Mouse (Mus musculus) CD4-positive helper T cell, adult 2 months (primary cell): ENCODE results near the gene Cacng1.

Experiments
- DNase-seq: peaks from one replicate; pipeline ENCODE4 v3.0.0-alpha.2; 2012; ENCODE audit warnings: low read depth, missing footprints, low spot score

Cacng1 gene

DNA sequence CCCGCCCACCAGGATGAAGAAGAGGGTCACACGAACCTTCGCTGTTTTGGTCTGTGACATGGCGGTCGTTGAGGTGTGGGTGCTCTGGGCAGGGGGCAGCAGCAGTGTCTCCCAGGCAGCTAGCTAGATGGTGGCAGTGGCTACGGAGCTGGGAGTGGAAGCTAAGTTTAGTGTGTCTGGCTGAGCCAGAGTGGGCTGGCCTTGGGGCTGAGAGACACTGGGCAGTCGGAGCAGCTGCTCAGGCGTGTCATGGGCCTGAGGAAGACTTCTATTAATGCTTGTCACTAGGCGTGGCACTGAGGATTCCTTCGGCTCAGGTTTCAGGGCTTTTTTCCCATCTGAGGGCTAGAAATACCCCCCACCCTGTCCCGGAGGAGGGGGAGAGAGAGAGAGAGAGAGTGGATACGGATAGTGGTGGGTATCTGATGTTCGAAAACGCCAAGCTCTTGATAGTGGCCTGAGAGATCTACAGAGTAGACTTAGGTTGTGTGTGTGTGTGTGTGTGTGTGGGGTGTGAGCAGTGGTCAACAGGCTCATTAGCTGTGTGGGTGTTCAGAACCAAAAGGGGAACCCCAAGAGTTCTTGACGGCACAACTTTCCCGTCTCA lies at the start of gene Cacng1:
Gene Cacng1, minus strand, starts transcription at position 191 of the 607 bp plus-strand sequence.
- DNase-seq, result no peak

DNA sequence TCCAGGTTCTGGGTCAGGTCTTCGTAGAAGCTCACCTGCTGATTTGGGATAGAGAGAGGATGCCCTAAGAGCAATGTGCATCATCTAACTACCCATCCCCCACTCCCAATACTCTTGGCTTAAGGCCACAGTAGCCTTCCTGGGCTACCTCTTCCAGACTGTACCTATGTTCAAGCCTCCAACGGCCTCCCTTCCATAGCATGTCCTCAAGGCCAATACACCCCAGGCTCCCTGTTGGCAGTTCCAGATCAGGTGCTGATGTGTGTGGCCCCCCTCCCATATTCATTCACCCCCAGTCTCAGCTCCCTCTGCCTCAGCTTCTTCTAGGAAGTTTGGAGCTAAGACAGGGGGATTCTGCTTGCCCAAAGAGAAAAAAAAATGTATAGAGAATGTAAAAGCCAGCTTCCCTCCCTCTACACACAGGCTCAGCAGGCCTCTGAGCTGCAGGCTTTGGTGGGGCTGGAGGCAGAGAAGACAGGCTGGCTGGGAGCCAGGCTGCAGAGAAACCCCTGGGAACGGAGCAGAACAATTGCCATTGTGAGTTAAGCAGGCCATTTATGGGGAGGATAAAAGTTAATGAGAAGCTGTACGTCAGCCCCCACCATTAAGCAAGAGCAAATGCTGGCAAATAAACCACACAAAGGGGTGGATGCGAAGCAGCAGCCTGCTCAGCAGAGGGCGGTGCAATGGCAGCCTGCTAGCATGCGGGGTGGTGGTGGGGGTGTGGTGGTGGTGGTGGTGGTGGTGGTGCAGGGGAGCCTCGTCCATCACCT lies 46.6 kb upstream of the Cacng1 start:
- no peak for DNase-seq

DNA sequence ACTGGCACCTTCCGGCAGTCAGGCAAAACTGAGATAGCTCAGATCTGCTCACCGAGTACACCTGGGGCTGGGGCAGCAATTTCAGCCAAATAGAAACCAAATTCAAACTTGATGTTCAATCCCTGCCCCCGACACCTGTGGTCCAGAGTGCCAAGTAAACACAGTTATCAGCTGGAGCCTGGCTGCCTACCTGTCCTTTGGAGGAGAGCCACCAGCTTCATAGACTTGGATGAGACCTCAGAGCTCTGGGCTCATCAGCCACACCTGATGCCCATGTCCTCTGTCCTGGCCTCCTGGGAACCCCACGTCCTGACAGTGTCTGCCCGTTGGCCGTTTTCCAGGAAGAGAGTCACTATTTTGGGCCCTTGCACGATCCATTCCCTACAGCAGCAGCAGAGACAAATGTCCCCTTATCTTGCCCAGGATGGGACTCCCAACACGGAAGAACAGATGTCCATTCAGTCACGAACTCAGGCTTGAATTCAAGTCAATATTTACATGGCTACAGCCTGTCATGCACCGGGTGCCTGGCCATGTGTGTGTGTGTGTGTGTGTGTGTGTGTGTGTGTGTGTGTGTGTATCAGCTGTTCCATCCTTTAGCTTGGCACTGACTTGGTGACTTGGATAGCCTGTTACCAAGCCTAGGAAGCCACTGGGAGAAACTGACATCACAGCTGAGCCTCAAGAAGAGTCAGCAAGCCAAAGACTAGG lies 45.6 kb upstream of the Cacng1 start:
- no peak for DNase-seq

DNA sequence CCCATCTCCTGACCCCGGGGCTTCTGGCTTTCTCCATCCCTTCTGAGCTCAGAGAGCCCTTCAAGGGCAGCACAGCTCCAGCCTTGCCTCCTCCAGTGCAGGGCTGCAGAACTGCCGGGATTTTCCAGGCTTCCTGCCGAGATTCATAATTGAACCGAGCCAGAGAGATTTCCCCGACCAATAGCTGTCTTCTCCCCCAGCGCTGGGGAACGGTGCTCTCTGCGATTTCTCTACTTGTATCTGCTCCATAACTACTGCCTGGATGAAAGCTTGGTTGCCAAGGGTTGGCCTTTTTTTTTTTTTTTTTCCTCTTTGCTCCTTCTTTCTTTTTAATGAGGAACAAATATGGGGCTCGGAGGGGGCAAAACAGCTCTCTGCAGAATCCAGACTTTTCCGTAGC lies 43.7 kb upstream of the Cacng1 start:
- DNase-seq, result no peak

DNA sequence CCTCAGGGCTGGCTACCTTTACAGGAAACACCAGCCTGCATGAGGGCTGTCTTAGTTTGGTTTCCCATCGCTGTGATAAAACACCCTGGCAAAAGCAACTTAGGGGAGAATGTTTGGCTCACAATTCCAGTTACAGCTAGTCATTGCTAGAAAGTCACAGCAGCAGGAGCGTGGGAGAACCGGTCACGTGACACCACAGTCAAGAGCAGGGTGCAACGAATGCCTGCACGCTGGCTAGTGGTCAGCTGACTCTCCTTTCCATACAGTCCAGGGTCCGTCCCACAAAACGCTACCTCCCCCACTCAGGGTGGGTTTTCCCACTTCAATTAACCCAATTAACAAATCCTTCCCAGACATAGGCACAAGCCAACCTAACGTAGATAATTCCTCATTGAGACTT lies 43.2 kb upstream of the Cacng1 start:
- DNase-seq, result no peak

DNA sequence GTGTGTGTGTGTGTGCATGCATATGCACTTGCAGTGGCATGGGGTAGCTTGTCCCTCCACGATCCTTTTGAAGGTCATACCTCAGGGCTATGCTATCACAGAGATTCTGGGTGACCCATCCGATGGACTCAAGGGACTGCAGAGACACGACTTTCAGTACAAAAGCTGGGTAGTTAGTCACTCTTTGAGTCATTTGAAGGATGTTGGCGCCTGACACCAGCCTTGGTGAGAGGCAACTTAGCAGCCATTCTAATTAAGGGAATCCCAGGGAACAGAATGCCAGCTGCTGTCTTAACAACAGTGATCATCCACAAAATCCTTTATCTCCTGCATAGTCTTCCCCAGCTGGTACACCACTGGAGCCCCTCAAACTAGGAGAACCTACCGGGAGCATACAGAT lies 32.8 kb upstream of the Cacng1 start:
- no peak for DNase-seq

DNA sequence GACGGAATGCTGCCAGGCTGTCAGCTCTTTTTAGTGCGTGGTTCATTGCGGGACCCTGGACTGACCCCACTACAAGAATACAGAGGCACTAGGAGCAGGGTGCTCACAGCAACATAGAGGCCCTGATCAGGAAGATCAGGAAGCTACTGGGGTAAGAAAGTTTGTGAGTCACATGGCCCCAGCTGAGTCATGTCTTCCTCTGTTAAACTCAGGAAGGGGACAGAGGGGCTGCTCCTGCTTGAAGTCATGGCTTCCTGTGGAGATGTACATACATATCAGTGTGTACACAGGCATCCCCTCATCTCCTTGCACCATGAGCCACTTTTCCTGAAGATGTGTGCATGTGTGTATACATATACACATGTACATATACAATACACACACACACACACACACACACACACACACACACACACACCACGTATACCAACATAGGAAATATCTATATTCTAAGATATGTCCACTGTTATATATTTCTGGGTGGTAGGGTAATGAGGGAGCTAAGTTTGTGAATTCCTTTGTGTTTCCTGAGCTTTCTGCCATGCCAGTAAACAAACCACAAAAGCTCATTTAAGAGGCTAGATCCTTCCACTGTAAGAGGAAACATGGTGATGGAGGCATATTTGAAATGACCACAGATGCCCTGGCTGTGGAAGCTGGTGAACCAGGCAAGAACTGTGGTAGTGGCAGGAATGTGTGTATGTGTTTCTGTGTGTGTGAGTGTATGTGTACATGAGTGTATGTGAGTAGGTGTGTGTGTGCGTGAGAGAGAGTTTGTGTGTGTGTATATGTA lies 32.1 kb upstream of the Cacng1 start:
- no peak for DNase-seq

DNA sequence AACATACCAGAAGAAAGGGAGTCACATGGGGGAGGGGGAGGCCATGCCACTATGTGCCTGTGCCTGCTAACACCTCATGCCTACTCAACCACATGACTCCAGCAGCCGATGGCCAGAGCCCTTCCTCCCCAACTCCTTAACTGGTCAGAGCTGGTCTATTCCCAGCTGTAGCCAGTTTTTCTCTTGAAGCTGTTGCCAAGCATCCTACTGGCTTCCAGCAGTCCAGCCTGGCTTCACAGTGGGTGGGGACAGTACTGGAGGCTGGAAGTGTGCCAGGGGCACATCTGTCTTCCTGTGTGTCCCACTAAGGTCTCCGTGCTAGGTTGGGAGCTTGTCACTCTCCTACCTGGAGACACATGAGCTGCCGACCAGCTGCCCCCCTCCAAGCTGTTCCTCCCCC lies 26.8 kb upstream of the Cacng1 start:
- no peak for DNase-seq

DNA sequence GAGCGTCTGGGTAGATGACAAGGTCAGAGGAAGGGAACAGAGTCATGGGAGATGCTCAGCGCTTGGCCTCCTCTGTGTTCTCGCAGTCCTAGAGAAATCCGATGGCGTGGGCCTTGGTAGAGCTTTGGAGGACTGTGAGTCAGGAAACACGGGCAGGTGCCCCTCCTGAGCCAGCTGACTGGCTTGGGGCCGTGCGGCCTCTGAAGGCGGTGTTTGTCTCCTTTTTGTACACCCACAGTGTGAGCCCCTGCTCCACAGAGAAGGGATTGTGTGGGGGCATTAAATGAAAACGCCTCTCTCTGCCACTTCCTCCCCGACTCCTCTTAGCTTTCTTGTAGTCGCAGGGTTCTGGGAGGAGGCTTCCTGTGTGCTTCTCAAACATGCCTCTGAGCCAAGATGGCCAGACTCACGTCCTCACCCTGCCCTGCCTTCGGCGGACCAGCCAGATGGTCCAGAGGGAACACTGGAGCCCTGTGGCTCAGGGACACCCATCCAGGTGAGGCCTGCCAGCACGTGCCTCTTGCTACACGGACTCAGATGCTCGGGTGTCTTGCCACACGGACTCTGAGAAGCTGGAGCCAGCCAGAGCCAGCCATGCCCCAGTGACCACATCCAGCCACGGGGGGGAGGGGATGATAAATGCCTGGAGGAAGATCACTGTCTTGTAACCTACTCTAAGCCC lies 22.2 kb upstream of the Cacng1 start:
- DNase-seq, result no peak

DNA sequence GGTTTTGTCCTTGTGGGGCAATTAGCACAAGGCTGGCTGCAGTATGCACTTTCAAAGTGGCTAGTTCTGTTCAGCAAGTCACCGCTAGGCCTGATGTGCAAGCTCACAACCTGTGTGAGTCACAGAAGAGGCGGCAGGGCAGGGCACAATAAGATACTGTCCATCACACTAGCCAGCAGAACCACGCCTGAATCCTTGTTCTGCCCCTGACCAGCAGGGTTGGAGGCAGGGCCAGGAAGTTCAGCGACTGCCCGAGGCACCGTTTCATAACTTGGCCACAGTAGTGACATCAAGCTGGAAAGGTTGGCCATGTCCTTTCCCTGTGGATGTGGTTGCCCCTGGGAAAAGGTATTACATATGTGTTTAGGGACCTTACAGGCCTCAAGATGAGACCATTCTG lies 21.6 kb upstream of the Cacng1 start:
- no peak for DNase-seq

DNA sequence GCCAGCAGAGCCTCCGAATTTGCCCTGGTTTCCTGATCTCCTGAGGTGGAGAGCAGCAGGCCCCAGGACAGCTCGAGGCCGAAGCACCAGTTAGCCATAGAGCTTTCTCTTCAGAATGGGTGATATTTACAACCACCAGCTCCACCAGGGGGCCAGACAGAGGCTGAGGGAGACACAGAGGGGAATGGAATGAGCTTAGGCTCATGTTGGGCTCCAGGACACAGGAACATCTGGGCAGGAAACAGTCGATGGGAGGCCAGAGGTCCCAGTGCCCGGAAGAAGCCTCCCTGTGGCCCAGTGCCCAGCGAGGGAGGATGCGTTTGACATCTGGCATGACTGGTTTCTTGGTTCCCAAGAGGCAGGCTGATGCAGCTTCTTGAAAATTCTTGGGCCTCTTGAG lies 17.8 kb upstream of the Cacng1 start:
- DNase-seq, result no peak

DNA sequence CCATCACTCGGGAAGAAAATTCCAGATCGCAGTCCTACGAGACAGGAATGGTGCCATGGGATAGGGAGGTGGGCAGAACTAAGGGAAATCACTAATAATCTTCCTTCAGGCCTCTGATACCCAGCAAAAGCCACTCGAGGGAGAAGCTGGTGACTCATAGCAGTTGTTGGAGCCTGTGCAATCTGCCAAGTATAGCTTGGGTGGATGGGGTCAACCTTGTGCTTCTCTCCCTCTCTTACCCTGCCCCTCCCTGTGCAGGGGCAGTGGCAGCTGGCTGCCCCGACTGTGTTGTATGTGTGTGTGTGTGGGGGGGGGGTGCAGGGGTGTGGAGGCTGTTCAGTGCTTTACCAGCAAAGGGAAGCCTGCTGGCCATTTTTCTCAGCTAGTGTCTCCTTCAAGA lies 15.2 kb upstream of the Cacng1 start:
- no peak for DNase-seq

DNA sequence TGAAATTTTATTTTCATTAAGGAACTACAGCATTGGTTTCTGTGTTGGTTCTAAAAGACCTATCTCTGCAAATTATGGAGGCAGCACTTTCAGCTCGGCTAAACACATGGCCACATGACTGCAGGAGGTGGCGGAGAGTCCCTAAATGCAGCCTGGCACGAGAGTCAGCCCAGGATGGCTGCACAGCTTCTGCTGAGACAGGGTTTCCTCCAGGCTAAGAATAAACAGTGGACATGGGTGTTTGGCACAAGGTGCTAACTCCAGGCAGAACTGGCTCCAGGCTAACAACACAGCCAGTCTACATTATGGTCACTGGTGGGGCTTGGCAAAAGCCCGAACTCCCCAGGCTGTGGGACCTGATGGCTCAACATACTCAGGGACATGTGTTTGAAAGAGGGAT lies 14.6 kb upstream of the Cacng1 start:
- no peak for DNase-seq

DNA sequence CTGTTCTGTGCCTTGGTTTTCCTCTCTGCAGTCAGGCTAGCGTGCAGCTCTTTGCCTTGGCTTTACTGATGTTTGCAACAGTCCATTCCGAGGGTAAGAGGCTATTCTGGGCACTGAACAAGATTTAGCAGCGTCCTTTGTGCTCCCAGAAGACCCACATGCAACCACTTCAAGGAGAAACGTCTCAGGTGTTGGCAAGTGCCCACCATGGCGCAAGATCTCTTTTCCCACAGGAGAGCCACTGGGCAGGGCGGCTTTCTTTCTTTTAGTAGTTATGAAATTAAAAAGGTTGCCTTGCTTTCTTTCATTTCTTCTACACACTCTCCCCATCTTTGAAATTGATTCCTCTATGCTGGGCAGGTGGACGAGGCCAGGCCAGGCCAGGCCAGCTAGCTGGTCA lies 12.8 kb upstream of the Cacng1 start:
- DNase-seq, result no peak

DNA sequence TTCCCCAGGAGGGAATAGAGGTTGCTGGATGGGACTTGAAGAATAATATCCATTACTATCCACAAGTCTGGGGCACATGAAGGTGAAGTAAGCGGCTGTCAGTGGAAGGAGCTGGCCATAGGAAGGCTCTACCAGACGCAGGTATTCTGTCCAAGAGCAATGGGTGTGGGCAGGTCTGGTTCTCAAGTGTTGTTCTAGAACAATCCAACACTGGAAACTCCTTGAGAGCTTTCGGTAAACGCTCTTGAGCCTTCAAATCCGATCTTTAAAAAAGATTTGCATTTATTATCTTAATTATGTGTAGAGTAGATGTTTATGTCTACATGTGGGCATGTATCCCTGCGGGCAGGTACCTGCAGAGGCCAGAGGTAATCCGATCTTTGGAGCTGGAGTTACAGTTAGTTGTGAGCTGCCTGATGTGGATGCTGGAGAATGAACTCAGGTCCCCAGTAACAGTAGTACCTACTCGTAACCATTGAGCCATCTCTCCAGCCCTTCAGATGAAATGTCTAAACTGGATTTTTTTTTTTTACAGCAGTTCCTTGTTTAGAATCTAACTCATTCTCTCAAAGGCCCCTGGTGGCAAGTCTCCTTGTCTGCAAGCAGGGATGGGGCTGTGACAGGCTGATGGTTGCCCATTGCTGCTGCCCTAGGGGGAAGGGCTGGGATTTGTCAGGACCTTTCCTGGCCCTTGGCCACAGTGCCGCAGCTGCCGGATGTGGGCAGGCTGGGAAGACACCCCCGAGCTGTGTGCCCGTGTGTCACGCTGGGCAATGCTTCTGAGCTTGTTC lies 11.9 kb upstream of the Cacng1 start:
- DNase-seq, result no peak

DNA sequence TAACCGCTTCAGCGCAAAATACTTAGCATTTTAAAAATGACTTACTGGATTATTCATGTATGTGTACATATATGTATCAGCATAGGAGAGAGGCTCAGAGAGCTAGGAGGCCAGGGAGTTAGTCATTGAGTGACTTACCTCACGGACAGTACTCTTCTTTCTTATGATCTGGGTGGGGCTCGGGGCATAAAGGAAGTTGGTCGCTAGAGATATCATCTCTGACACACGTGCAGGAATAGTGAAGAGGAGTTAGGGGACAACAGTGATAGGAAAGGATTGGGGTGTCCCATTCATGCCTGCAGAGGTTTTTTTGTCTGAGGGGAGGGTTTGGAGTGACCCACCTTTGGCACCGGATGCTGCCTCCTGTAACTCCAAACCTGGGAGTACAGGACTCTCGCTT lies 8.3 kb upstream of the Cacng1 start:
- DNase-seq, result no peak

DNA sequence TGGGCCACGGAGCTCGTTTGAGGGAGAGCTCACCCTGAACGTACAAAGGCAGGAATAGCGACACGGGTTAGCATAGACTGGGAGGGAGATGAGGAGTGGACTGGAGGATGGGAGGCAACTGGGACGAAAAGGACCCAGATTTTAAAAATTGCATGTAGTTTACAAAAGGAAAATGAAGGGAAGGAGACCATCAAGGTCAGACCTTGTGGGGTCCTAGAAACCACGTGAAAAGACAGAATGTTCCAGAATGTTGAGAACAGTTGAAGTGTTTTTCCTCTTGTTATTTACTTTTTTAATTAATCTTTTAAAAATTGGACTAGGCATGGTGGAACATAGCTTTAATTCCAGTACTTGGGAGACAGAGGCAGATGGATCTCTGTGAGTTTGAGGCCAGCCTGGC lies 4.7 kb upstream of the Cacng1 start:
- DNase-seq, result no peak

DNA sequence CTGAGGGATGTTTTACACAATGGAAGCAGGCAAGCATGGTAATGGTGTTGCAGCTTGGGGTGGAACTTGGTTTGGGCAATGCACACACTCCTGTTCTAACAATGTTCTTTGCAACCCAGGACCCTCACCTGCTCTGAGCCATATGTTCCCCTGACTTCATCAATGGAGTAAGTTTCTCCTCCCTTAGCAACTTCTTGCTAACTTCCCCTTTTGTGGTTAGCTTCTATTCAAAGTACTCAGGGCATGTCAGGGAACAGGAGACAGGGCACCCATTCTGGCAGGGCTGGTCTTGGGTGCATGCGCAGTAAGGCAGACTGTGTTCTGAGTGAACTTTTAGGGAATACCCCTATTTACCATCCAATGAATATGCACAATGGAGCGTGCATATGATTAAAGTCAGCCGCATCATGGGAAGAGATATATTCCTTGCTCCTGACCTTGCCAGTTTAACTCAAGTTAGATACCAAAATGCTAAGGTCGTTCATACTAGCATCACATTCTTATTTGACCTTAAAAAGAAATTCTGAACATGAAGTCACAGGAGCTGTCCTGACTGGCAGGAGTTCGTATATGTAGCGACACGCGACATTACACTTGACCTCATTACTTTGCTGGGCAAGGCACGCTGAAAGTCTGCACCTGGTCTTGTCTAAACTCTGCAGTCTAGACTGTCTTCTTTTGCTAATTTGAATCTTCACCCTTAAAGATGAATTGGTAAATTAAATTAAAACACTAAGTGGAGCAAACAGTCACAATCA lies 4.1 kb upstream of the Cacng1 start:
- no peak for DNase-seq

DNA sequence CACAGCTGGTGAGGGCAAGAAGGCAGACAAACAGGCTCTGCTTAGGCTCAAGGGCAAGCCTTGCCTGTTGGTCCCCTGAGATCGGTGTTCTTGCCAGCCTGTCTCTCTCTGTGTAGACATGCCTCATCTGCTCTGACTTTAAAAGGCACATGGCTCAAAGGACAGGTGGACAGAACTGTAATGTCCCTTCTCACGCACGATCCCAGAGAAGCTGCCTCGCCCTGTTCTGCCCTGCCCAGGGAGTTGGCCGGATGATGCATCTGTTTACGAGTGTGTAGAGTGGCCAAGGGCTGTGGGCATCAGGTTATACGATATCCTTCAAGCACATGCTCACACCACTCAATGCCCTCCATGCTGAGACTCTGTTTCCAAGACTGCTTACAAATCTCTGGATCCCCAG lies 2.0 kb downstream of the Cacng1 start:
- no peak for DNase-seq

DNA sequence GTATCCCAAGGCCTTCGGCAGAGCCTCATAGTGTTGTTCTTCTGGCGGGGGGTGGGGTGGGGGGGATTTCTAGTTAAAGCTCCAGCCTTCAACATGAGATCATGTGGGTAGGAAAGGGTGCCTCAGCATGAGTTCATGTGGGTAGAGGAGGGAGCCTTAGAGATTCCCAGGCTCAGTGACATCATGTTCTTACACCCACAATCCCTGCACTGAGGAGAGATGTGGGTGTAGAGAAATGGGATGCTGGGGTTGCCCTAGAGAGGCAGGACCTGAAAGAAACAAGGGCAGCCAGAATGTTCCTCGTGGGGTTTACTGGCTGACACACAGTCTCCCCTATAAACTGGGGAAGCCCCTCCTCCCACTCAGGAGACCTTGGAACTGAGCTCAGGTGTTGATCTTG lies 5.9 kb downstream of the Cacng1 start:
- DNase-seq, result no peak
